Mouse (Mus musculus) liver, adult (tissue): ENCODE measurements around the gene Adad1.

ENCODE experiments used
- GATA4 ChIP-seq: IDR thresholded peaks from 2 replicates; pipeline ENCODE4 v1.6.1; 2014; ENCODE audit warnings: mild to moderate bottlenecking, low read length; ENCODE audit not compliant: insufficient replicate concordance

Gene Adad1

GRCm38 (mm10) chr3:37153004-37153403 is 89.7 kb downstream of the Adad1 start:
- no peak for TF ChIP-seq GATA4

- no peak for TF ChIP-seq GATA4
Measured at GRCm38 (mm10) chr3:37154396-37154795, 91.1 kb downstream of the Adad1 start.

- TF ChIP-seq GATA4 = no peak
Measured at GRCm38 (mm10) chr3:37157082-37157481, 93.8 kb downstream of the Adad1 start.

- no peak for TF ChIP-seq GATA4
Measured at GRCm38 (mm10) chr3:37158246-37158645, 94.9 kb downstream of the Adad1 start.

- TF ChIP-seq GATA4 = no peak
Measured at GRCm38 (mm10) chr3:37161096-37161495, 97.8 kb downstream of the Adad1 start.

- TF ChIP-seq GATA4 = no peak
Measured at GRCm38 (mm10) chr3:37169283-37169682, 106.0 kb downstream of the Adad1 start.
